Mouse (Mus musculus): ENCODE measurements at regions not wholly inside any gene's neighbourhood (a gene's known extent, or its start where the extent isn't known, plus 50 kb on each side); places are given as distances from the start of the nearest gene placed in this dataset.
"Not testable (repeated sequence)": the region's sequence is repeated elsewhere in the genome, so short reads cannot be mapped to it uniquely, and the experiment has no call there.

DNA sequence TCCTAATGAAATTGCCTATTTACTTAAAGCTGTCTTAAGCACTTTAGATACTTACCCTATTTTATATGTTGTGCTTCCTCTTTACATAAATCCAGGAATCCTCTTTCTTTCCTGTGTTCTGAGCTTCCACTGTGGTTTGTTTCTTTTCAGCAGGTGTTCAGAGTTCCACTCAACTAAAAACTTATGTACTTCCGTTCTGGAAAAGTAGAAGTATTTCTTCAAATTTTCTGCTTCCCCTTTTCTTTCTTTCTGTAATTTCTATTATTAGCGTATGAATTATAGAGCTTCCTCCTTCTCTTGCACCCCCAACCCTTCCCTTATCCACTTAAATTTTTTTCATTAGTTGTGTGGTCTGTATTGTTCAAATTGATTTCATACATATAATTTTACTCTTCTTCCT is 165.8 kb upstream of the Nudt12 start:
- no peak for DNase-seq

GRCm38 (mm10) chr17:59156345-59156744 is 143.2 kb upstream of the Nudt12 start:
- no peak for DNase-seq

GRCm38 (mm10) chr17:59143760-59144157 is 130.6 kb upstream of the Nudt12 start:
- DNase-seq = no peak

- no peak for DNase-seq
Observed at GRCm38 (mm10) chr17:59142995-59143759, 130.0 kb upstream of the Nudt12 start.

- DNase-seq = no peak
Observed at GRCm38 (mm10) chr17:59138791-59139190, 125.6 kb upstream of the Nudt12 start.

GRCm38 (mm10) chr17:59099376-59099775 is 86.2 kb upstream of the Nudt12 start:
- DNase-seq = peak; percentile 24 to 27

DNA sequence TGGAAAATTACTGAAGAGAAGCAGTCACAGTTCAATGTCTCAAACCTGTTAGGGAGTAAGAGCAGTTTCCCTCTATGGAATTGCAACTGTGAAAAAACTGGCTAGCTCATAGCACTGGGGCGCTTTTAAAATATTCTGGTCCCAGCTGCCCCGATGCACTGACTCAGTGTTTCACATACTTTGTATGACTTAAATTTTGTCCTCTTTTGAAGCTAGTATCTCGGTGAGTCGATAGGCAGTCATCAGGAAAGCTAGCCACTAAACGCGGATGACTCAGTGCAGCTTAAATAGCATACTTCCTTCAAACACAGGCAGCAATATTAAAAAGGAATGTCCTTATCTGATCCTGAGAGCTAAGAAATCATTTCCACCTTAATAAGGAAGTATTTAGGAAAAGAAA is 63.7 kb upstream of the Nudt12 start:
- DNase-seq = not testable (repeated sequence)

DNA sequence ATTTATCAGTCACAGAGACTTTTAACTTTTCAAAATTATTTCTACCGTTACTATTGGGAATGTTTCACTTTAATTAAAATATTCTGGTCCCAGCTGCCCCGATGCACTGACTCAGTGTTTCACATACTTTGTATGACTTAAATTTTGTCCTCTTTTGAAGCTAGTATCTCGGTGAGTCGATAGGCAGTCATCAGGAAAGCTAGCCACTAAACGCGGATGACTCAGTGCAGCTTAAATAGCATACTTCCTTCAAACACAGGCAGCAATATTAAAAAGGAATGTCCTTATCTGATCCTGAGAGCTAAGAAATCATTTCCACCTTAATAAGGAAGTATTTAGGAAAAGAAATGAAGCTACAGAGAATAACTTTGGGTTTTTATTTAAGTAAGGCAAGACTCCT is 63.2 kb upstream of the Nudt12 start:
- DNase-seq = not testable (repeated sequence)
